In the genomic region with DNA sequence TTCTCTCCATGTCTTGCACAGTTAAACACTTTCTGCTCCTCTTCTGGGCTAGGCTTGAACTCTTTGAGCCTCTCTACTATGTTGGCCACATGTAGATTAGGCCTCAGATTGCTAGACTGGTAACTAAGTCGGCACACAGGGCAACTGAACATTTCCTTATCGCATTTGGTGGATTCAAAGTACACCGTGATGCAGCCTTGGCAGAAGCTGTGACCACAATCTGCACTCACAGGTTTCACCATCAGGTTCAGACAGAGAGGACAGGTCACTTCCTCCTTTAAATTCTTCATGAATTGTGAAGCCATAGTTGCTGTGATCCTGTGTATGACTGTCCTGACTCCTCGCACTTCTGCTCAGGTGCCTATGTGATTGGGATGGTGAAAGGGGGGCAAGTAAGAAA, we compare ENCODE assay signal across 1 mouse cellular context.
TF ChIP-seq lines count a peak whose summit lies in the region.

No protein-coding gene starts in this region.

TF ChIP-seq in MEL, 35 proteins besides CTCF, POLR2A, EP300 and RAD21:
- TF ChIP-seq GATA1 (IDR thresholded peaks at IDR 0.05; ENCODE audit: low read depth, low read length) (0 out of 2 replicates have a peak, but pooled peaks have one; percentile 21), ETS1 (IDR thresholded peaks at IDR 0.05; ENCODE audit: low read depth, low read length) (0 out of 2 replicates have a peak, but pooled peaks have one; percentile 9), TCF12 (IDR thresholded peaks at IDR 0.05; ENCODE audit: low read depth, low read length) (peak; percentile 37; the same call in 1 of the 2 replicates), RCOR1 (IDR thresholded peaks at IDR 0.05; ENCODE audit: low read depth, low read length) (0 out of 2 replicates have a peak, but pooled peaks have one; percentile 25)
